Mouse (Mus musculus): ENCODE data around the gene Gsto1. TPM values are rescaled to one million over a fixed set of nuclear protein-coding genes. Genes with fewer than 3 reads are reported as not detected.

Gene Gsto1
- total and polyA plus RNA-seq, 3 experiments, result 143 to 461 (median 190) TPM

DNA sequence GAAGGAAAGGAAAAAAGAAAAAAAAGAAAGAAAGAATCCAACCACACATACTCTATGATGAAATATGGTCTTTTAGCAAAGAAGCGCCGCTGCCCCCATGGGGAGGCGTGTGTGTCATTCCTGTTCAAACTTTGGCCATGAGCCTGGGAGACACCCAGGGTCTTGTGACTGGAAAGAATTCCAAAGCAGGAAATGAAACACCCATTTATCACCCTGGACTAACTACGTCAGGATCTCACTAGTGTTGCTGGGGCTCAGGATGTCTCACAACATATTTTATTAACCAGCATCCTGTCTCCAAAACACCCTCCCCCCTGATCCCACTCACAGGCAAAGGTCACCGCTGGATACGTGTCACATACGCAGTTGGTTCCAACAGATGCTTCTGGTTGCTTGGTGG, 31.8 kb downstream of the Gsto1 start:
- no peak for DNase-seq (ENCODE audit: low read depth, low spot score)
- 0 out of 4 replicates have a peak, but pooled peaks cover 0 to 3% of the 10 kb centered on the region in 2 experiments for H3K4me1 ChIP-seq (ENCODE audit: control insufficient read depth in 1 of 2, insufficient read depth in 2 of 2, low read length in 2 of 2)
- TF ChIP-seq CHD1 (IDR thresholded peaks at IDR 0.05; ENCODE audit: low read depth, low read length) (no peak), POLR2AphosphoS5 (IDR thresholded peaks at IDR 0.05; ENCODE audit: borderline replicate concordance, low read depth, low read length) (no peak), MAZ (IDR thresholded peaks at IDR 0.05; ENCODE audit: low read depth, low read length) (no peak), CTCF (IDR thresholded peaks at IDR 0.05 in 2 of 3, conservative IDR thresholded peaks at IDR 0.05 in 1 of 3; ENCODE audit: control insufficient read depth in 1 of 3, insufficient read depth in 1 of 3, low read depth in 2 of 3, low read length in 3 of 3, poor library complexity in 1 of 3, severe bottlenecking in 1 of 3) (no peak), MEF2A (IDR thresholded peaks at IDR 0.05; ENCODE audit: extremely low read depth, insufficient replicate concordance, low read depth, low read length, poor library complexity, severe bottlenecking) (no peak), SIN3A (IDR thresholded peaks at IDR 0.05; ENCODE audit: low read length) (no peak), HCFC1 (IDR thresholded peaks at IDR 0.05; ENCODE audit: low read depth, low read length) (no peak), ZNF384 (IDR thresholded peaks at IDR 0.05; ENCODE audit: low read depth, low read length) (no peak), ZC3H11A (IDR thresholded peaks at IDR 0.05; ENCODE audit: low read depth, low read length) (no peak), USF2 (IDR thresholded peaks at IDR 0.05; ENCODE audit: borderline replicate concordance in 1 of 2, insufficient read depth in 1 of 2, low read depth in 1 of 2, low read length in 2 of 2) (no peak), ETS1 (IDR thresholded peaks at IDR 0.05; ENCODE audit: low read depth, low read length) (no peak), TBP (IDR thresholded peaks at IDR 0.05; ENCODE audit: low read depth, low read length) (no peak), ELF1 (IDR thresholded peaks at IDR 0.05; ENCODE audit: low read depth, low read length) (no peak)

DNA sequence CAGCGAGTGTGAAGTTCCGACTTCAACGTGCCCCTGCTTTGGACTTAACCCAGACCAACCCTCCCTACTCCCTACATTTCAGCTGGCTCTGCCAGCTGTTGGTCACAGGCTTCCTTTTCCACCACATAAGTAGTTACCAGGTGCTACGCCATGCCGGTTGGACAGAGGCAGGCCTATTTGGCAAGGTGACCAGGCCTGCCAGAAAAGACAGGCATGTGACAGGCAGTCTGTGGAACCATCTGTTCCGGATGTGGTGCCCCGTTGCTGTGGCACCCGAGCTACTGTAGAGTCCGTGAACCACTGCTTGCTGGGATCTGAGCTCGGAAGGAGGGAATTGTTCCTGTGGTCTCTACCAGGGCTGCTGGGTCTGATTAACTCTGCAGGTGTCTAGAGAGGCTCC, 32.6 kb downstream of the Gsto1 start:
- 0 out of 4 replicates have a peak, but pooled peaks cover 0 to 3% of the 10 kb centered on the region in 2 experiments for H3K4me1 ChIP-seq (ENCODE audit: control insufficient read depth in 1 of 2, insufficient read depth in 2 of 2, low read length in 2 of 2)
- no peak overlapping the region for H3K9ac ChIP-seq (ENCODE audit: control insufficient read depth, low read depth, low read length, poor library complexity, severe bottlenecking)
- H3K27ac ChIP-seq (ENCODE audit: control insufficient read depth, low read depth, low read length), result no peak overlapping the region
- no peak for DNase-seq (ENCODE audit: low read depth, low spot score)
- no peaks in the 10 kb centered on the region for H3K9me3 ChIP-seq (replicated peaks; ENCODE audit: insufficient read depth, low read length)
- TF ChIP-seq NRF1 (IDR thresholded peaks at IDR 0.05; ENCODE audit: insufficient read depth, low read depth, low read length, poor library complexity, severe bottlenecking) (no peak), MAZ (IDR thresholded peaks at IDR 0.05; ENCODE audit: low read depth, low read length) (no peak), KAT2A (conservative IDR thresholded peaks at IDR 0.05; ENCODE audit: low read depth, low read length) (no peak), BHLHE40 (IDR thresholded peaks at IDR 0.05; ENCODE audit: borderline replicate concordance, low read depth, low read length) (no peak), CTCF (IDR thresholded peaks at IDR 0.05 in 2 of 3, conservative IDR thresholded peaks at IDR 0.05 in 1 of 3; ENCODE audit: control insufficient read depth in 1 of 3, insufficient read depth in 1 of 3, low read depth in 2 of 3, low read length in 3 of 3, poor library complexity in 1 of 3, severe bottlenecking in 1 of 3) (no peak), MAFK (IDR thresholded peaks at IDR 0.05; ENCODE audit: borderline replicate concordance, low read depth, low read length) (no peak), POLR2AphosphoS5 (IDR thresholded peaks at IDR 0.05; ENCODE audit: borderline replicate concordance, low read depth, low read length) (no peak), MYB (IDR thresholded peaks at IDR 0.05; ENCODE audit: low read depth, low read length) (no peak), POLR2A (IDR thresholded peaks at IDR 0.05; ENCODE audit: control insufficient read depth in 1 of 2, insufficient read depth in 1 of 2, low read depth in 1 of 2, low read length in 2 of 2, poor library complexity in 1 of 2) (no peak), RAD21 (IDR thresholded peaks at IDR 0.05; ENCODE audit: low read depth, low read length) (no peak), TCF12 (IDR thresholded peaks at IDR 0.05; ENCODE audit: low read depth, low read length) (no peak), MAX (IDR thresholded peaks at IDR 0.05; ENCODE audit: low read length) (no peak), USF2 (IDR thresholded peaks at IDR 0.05; ENCODE audit: borderline replicate concordance in 1 of 2, insufficient read depth in 1 of 2, low read depth in 1 of 2, low read length in 2 of 2) (no peak), ZNF384 (IDR thresholded peaks at IDR 0.05; ENCODE audit: low read depth, low read length) (no peak), TAL1 (IDR thresholded peaks at IDR 0.05; ENCODE audit: low read length) (no peak), SIN3A (IDR thresholded peaks at IDR 0.05; ENCODE audit: low read length) (no peak), SMC3 (IDR thresholded peaks at IDR 0.05; ENCODE audit: low read depth, low read length) (no peak), POLR2AphosphoS2 (IDR thresholded peaks at IDR 0.05; ENCODE audit: low read length) (no peak), GABPA (IDR thresholded peaks at IDR 0.05; ENCODE audit: low read depth, low read length) (no peak)
- H3K4me3 ChIP-seq (ENCODE audit: control insufficient read depth in 1 of 2, insufficient read depth in 1 of 2, low read depth in 2 of 2, low read length in 2 of 2), result no peak overlapping the region
- no peaks in the 10 kb centered on the region for H3K27me3 ChIP-seq (ENCODE audit: control insufficient read depth in 1 of 2, insufficient read depth in 2 of 2, low read length in 2 of 2)
- H3K79me2 ChIP-seq (ENCODE audit: control insufficient read depth, insufficient read depth, low read length, poor library complexity), result no peaks in the 10 kb centered on the region
- no peaks in the 10 kb centered on the region for H3K36me3 ChIP-seq (ENCODE audit: control insufficient read depth in 1 of 2, insufficient read depth in 2 of 2, low read length in 2 of 2)

More for the DNA sequence above, 31.8 kb downstream of the Gsto1 start:
- H3K36me3 ChIP-seq (ENCODE audit: control insufficient read depth in 1 of 2, insufficient read depth in 2 of 2, low read length in 2 of 2), result peaks cover 0 to 2% of the 10 kb centered on the region in 2 experiments; a peak in 1 of 4 replicates
- H3K79me2 ChIP-seq (ENCODE audit: control insufficient read depth, insufficient read depth, low read length, poor library complexity), result no peaks in the 10 kb centered on the region
- no peak overlapping the region for H3K4me3 ChIP-seq (ENCODE audit: control insufficient read depth in 1 of 2, insufficient read depth in 1 of 2, low read depth in 2 of 2, low read length in 2 of 2)
- no peak overlapping the region for H3K27ac ChIP-seq (ENCODE audit: control insufficient read depth, low read depth, low read length)
- no peaks in the 10 kb centered on the region for H3K9me3 ChIP-seq (replicated peaks; ENCODE audit: insufficient read depth, low read length)
- no peak overlapping the region for H3K9ac ChIP-seq (ENCODE audit: control insufficient read depth, low read depth, low read length, poor library complexity, severe bottlenecking)
- no peaks in the 10 kb centered on the region for H3K27me3 ChIP-seq (ENCODE audit: control insufficient read depth in 1 of 2, insufficient read depth in 2 of 2, low read length in 2 of 2)
